Mouse (Mus musculus) C2C12 (cell line): ENCODE data around the gene Arf4. TPM values are rescaled to one million over a fixed set of nuclear protein-coding genes. Genes with fewer than 3 reads are reported as not detected.
"Not testable (repeated sequence)": the region's sequence is repeated elsewhere in the genome, so short reads cannot be mapped to it uniquely, and the experiment has no call there.

Experiments
- H3K27me3 ChIP-seq: one replicate; pipeline ENCODE4 v1.6.1; 2011; ENCODE audit not compliant: control insufficient read depth, insufficient read depth, insufficient read length
- H3K36me3 ChIP-seq: one replicate; pipeline ENCODE4 v1.6.1; 2011; ENCODE audit not compliant: control insufficient read depth, insufficient read depth
- H3K4me3 ChIP-seq: one replicate; pipeline ENCODE4 v1.5.1; 2011; ENCODE audit warnings: mild to moderate bottlenecking, control low read depth; ENCODE audit not compliant: poor library complexity, insufficient read depth, severe bottlenecking
- H3K79me2 ChIP-seq: one replicate; pipeline ENCODE4 v1.6.1; 2011; ENCODE audit not compliant: control insufficient read depth, insufficient read depth
- H3K79me3 ChIP-seq: one replicate; pipeline ENCODE4 v1.6.1; 2011; ENCODE audit warnings: low read depth, control low read depth
- H3ac ChIP-seq: one replicate; pipeline ENCODE3; 2011; ENCODE audit warnings: low read depth; ENCODE audit not compliant: control insufficient read depth, insufficient read length
- CEBPB ChIP-seq: IDR thresholded peaks from one replicate; pipeline ENCODE4 v1.6.1; 2011; ENCODE audit warnings: low read depth, mild to moderate bottlenecking, control low read depth, moderate library complexity
- CTCF ChIP-seq: IDR thresholded peaks from one replicate; pipeline ENCODE4 v1.5.1; 2011; ENCODE audit not compliant: control insufficient read depth, insufficient read depth, insufficient read length
- FOSL1 ChIP-seq: IDR thresholded peaks from one replicate; pipeline ENCODE4 v1.8.0; 2011; ENCODE audit warnings: mild to moderate bottlenecking, low read length; ENCODE audit not compliant: poor library complexity, insufficient read depth, severe bottlenecking
- MAX ChIP-seq: IDR thresholded peaks from one replicate; pipeline ENCODE4 v1.6.1; 2011; ENCODE audit warnings: mild to moderate bottlenecking, control low read depth
- MYOD1 ChIP-seq: IDR thresholded peaks from one replicate; pipeline ENCODE4 v1.6.1; 2011; ENCODE audit warnings: low read depth; ENCODE audit not compliant: control insufficient read depth, insufficient read length
- MYOG ChIP-seq: IDR thresholded peaks from one replicate; pipeline ENCODE4 v1.6.1; 2011; ENCODE audit not compliant: control insufficient read depth, insufficient read length; ENCODE audit errors: extremely low read depth
- USF1 ChIP-seq: IDR thresholded peaks from one replicate; pipeline ENCODE4 v1.6.1; 2011; ENCODE audit warnings: low read depth, mild to moderate bottlenecking, control low read depth, moderate library complexity
- microRNA-seq: library from miRNA; unstranded; fragments of <30 nt; microRNA quantifications from one replicate; pipeline ENCODE4, GENCODE M21; 2019; ENCODE audit warnings: borderline microRNAs expressed
- polyA plus RNA-seq: library from polyadenylated mRNA; unstranded; fragments of >200 nt; fragmentation: generic; extraction: Trizol; gene quantifications from one replicate; pipeline ENCODE4 v1.2.1, GENCODE M21; 2012; ENCODE audit warnings: missing spikeins

Arf4 gene
- polyA plus RNA-seq, 1 experiment, result 155 TPM

- Histone ChIP-seq H3K4me3 (no peak overlapping the region), H3K79me2 (no peaks in the 10 kb centered on the region), H3K79me3 (no peaks in the 10 kb centered on the region), H3K36me3 (no peaks in the 10 kb centered on the region), H3K27me3 (no peaks in the 10 kb centered on the region), H3ac (no peak overlapping the region)
- no peak for TF ChIP-seq USF1
These were observed 37.5 kb downstream of the Arf4 start for GRCm38 (mm10) chr14:26675371-26675770.

- no peaks in the 10 kb centered on the region for H3K79me2 ChIP-seq
- no peaks in the 10 kb centered on the region for H3K79me3 ChIP-seq
- TF ChIP-seq CEBPB, result no peak
- TF ChIP-seq MAX, result no peak
- no peak for TF ChIP-seq CTCF
- no peak for TF ChIP-seq FOSL1
- TF ChIP-seq MYOG, result no peak
- no peak for TF ChIP-seq MYOD1
- no peak for TF ChIP-seq USF1
- H3ac ChIP-seq, result no peak overlapping the region
- H3K4me3 ChIP-seq, result no peak overlapping the region
- no peaks in the 10 kb centered on the region for H3K27me3 ChIP-seq
- no peaks in the 10 kb centered on the region for H3K36me3 ChIP-seq
These were observed 37.9 kb downstream of the Arf4 start for GRCm38 (mm10) chr14:26675791-26676190.

GRCm38 (mm10) chr14:26690727-26691126, 52.9 kb downstream of the Arf4 start:
- no peaks in the 10 kb centered on the region for H3K27me3 ChIP-seq
- TF ChIP-seq FOSL1 (no peak), USF1 (no peak), CTCF (no peak), CEBPB (no peak), MYOD1 (no peak), MYOG (no peak), MAX (no peak)

GRCm38 (mm10) chr14:26691363-26691762, 53.5 kb downstream of the Arf4 start:
- H3K36me3 ChIP-seq, result no peaks in the 10 kb centered on the region
- H3K27me3 ChIP-seq, result no peaks in the 10 kb centered on the region
- H3K79me3 ChIP-seq, result no peaks in the 10 kb centered on the region
- H3K79me2 ChIP-seq, result no peaks in the 10 kb centered on the region
- TF ChIP-seq MYOG, result no peak
- no peak for TF ChIP-seq CEBPB
- TF ChIP-seq FOSL1, result no peak
- TF ChIP-seq CTCF, result no peak
- no peak for TF ChIP-seq MAX
- TF ChIP-seq MYOD1, result no peak
- no peak for TF ChIP-seq USF1
- no peak overlapping the region for H3K4me3 ChIP-seq
- no peak overlapping the region for H3ac ChIP-seq

More at GRCm38 (mm10) chr14:26690727-26691126, 52.9 kb downstream of the Arf4 start:
- Histone ChIP-seq H3ac (no peak overlapping the region), H3K4me3 (no peak overlapping the region), H3K79me3 (no peaks in the 10 kb centered on the region), H3K79me2 (no peaks in the 10 kb centered on the region), H3K36me3 (no peaks in the 10 kb centered on the region)

- Histone ChIP-seq H3ac (no peak within 1 kb of the TSS), H3K79me2 (no peaks in the 10 kb centered on the region), H3K79me3 (no peaks in the 10 kb centered on the region), H3K27me3 (no peaks in the 10 kb centered on the region), H3K4me3 (no peak within 1 kb of the TSS), H3K36me3 (no peaks in the 10 kb centered on the region)
- TF ChIP-seq CEBPB, result no peak
These were observed 55.1 kb downstream of the Arf4 start, which contains the start of gene Dnah12 for GRCm38 (mm10) chr14:26692974-26693373. Gene Dnah12 (plus strand): TSS chr14:26693274.

GRCm38 (mm10) chr14:26697912-26698311, 60.0 kb downstream of the Arf4 start:
- no peaks in the 10 kb centered on the region for H3K27me3 ChIP-seq
- H3K79me2 ChIP-seq, result no peaks in the 10 kb centered on the region
- H3K79me3 ChIP-seq, result no peaks in the 10 kb centered on the region
- H3K36me3 ChIP-seq, result no peaks in the 10 kb centered on the region
- H3ac ChIP-seq, result no peak overlapping the region
- no peak overlapping the region for H3K4me3 ChIP-seq
- TF ChIP-seq FOSL1 (no peak), MYOG (no peak), MAX (no peak), CTCF (peak; percentile 3)

GRCm38 (mm10) chr14:26705246-26705645, 67.4 kb downstream of the Arf4 start:
- not testable (repeated sequence) for H3K79me3 ChIP-seq, H3K36me3 ChIP-seq, H3K27me3 ChIP-seq, H3K4me3 ChIP-seq, H3ac ChIP-seq, H3K79me2 ChIP-seq

Small RNAs within 50 kb of the gene (microRNA-seq; reads per million reads assigned to microRNA genes)
- gene Mir7672, result 1.1 reads per million, percentile 24 among the genes with 10 or more reads in this experiment

Other genes with a start within 250 kb of the Arf4 start
- 10.8 TPM for gene Slmap, start 103.1 kb upstream of the Arf4 start, polyA plus RNA-seq
- 3.7 TPM for gene Dennd6a, start 64.2 kb upstream of the Arf4 start, polyA plus RNA-seq
- gene Pde12, start 31.8 kb downstream of the Arf4 start, polyA plus RNA-seq, result 4.7 TPM
- gene Dnah12, start 55.2 kb downstream of the Arf4 start, polyA plus RNA-seq, result under 0.01 TPM